Mouse (Mus musculus) Patski (cell line): Measurements from ENCODE around the gene Upb1. TPM values are rescaled to one million over a fixed set of nuclear protein-coding genes. Genes with fewer than 3 reads are reported as not detected.

Experiments used
- ATAC-seq: fragments of 100-300 bp; one replicate; pipeline ENCODE4 v1.8.0; 2021
- CTCF ChIA-PET: fragments of 350-600 bp; sonication (Branson Sonifier 250); formaldehyde crosslinking; loops from one replicate; lab custom pipeline; 2022; ENCODE audit warnings: inconsistent platforms; lab: Charles Lee
- POLR2A ChIA-PET: fragments of 350-600 bp; sonication (Branson Sonifier 250); formaldehyde crosslinking; loops from one replicate; lab custom pipeline; 2022; ENCODE audit warnings: antibody characterized with exemption, inconsistent platforms; lab: Charles Lee
- DNase-seq: peaks from one replicate; pipeline ENCODE4 v3.0.0-alpha.2; 2011; ENCODE audit warnings: low read depth, low spot score
- H3K27me3 ChIP-seq: fragments of 371-371 bp; one replicate; pipeline ENCODE4 v1.5.1; 2021
- CTCF ChIP-seq: fragments of 100-300 bp; IDR thresholded peaks from one replicate; pipeline ENCODE4 v1.5.1; 2021
- in situ Hi-C: fragments of 300-500 bp; cut with MboI; formaldehyde crosslinking; loops from 3 replicates; pipeline ENCODE4 v1.11.1; 2018; ENCODE audit warnings: low pct_unique_long_range_greater_than_20kb, mixed read lengths
- polyA plus RNA-seq: library from polyadenylated mRNA; unstranded; gene quantifications from one replicate; pipeline ENCODE4 v1.2.3, GENCODE M21; 2021

Gene Upb1
- polyA plus RNA-seq, 1 experiment from 2014 or later, result not detected

GRCm38 (mm10) chr10:75424498-75424901, 23.6 kb downstream of the Upb1 start:
- ATAC-seq (no peak), DNase-seq (no peak)
- ChIA-PET CTCF (interaction anchor here (1.5 kb wide), 1 partner anchor 11 kb away, joined by 3 read pairs; no protein-coding TSS in a partner anchor), POLR2A (interaction anchor here (1.2 kb wide), 1 partner anchor 331 kb away, joined by 7 read pairs; no protein-coding TSS in a partner anchor)
- in situ Hi-C loops, result no loop called here
- no peaks in the 10 kb centered on the region for H3K27me3 ChIP-seq
- TF ChIP-seq CTCF, result no peak

GRCm38 (mm10) chr10:75428049-75429003, 27.4 kb downstream of the Upb1 start:
- in situ Hi-C loops, result loop anchor here (25.0 kb wide), 1 partner anchor 366 kb away; the partner anchor contains the start of gene Bcr
- TF ChIP-seq CTCF, result no peak
- ChIA-PET CTCF (interaction anchor here (0.8 to 1.1 kb wide), 2 partner anchors 12 to 105 kb away, joined by 3 to 4 read pairs; no protein-coding TSS in a partner anchor), POLR2A (no interaction called here)
- no peaks in the 10 kb centered on the region for H3K27me3 ChIP-seq
- ATAC-seq, result no peak
- DNase-seq, result no peak

- ChIA-PET POLR2A (no interaction called here), CTCF (interaction anchor here (0.8 to 1.1 kb wide), 2 partner anchors 12 to 106 kb away, joined by 3 to 4 read pairs; no protein-coding TSS in a partner anchor)
- no peaks in the 10 kb centered on the region for H3K27me3 ChIP-seq
- DNase-seq (no peak), ATAC-seq (no peak)
- in situ Hi-C loops, result loop anchor here (25.0 kb wide), 1 partner anchor 367 kb away; the partner anchor contains the start of gene Bcr
- TF ChIP-seq CTCF, result no peak
Observed at GRCm38 (mm10) chr10:75429004-75429380, 28.1 kb downstream of the Upb1 start.

GRCm38 (mm10) chr10:75429522-75430146, 28.7 kb downstream of the Upb1 start:
- ChIA-PET CTCF (interaction anchor here (0.8 kb wide), 1 partner anchor 11 kb away, joined by 3 read pairs; no protein-coding TSS in a partner anchor), POLR2A (no interaction called here)
- in situ Hi-C loops, result loop anchor here (25.0 kb wide), 1 partner anchor 367 kb away; the partner anchor contains the start of gene Bcr
- TF ChIP-seq CTCF, result no peak
- no peak for DNase-seq
- no peaks in the 10 kb centered on the region for H3K27me3 ChIP-seq
- no peak for ATAC-seq

- ChIA-PET CTCF (no interaction called here), POLR2A (no interaction called here)
- in situ Hi-C loops, result loop anchor here (25.0 kb wide), 1 partner anchor 368 kb away; the partner anchor contains the start of gene Bcr
- no peak for TF ChIP-seq CTCF
- ATAC-seq, result no peak
- no peaks in the 10 kb centered on the region for H3K27me3 ChIP-seq
- DNase-seq, result no peak
Observed at GRCm38 (mm10) chr10:75430147-75430537, 29.2 kb downstream of the Upb1 start.

GRCm38 (mm10) chr10:75430633-75431032, 29.7 kb downstream of the Upb1 start:
- ChIA-PET POLR2A (no interaction called here), CTCF (no interaction called here)
- TF ChIP-seq CTCF, result no peak
- in situ Hi-C loops, result loop anchor here (25.0 kb wide), 1 partner anchor 368 kb away; the partner anchor contains the start of gene Bcr
- ATAC-seq (no peak), DNase-seq (no peak)
- H3K27me3 ChIP-seq, result no peaks in the 10 kb centered on the region

GRCm38 (mm10) chr10:75436604-75437217, 35.8 kb downstream of the Upb1 start:
- in situ Hi-C loops, result loop anchor here (5.0 to 25.0 kb wide), 5 partner anchors 51 to 374 kb away; partner anchors contain the start of genes Adora2a and Bcr
- no peaks in the 10 kb centered on the region for H3K27me3 ChIP-seq
- ChIA-PET POLR2A (no interaction called here), CTCF (interaction anchor here (0.8 to 1.9 kb wide), 5 partner anchors 51 to 253 kb away, joined by 3 to 4 read pairs (median 4); no protein-coding TSS in a partner anchor)
- ATAC-seq, result no peak
- TF ChIP-seq CTCF, result peak; percentile 88
- peak; percentile 37 for DNase-seq

GRCm38 (mm10) chr10:75437284-75437683, 36.4 kb downstream of the Upb1 start:
- DNase-seq, result no peak
- CTCF ChIA-PET, result interaction anchor here (0.8 to 1.9 kb wide), 7 partner anchors 44 to 254 kb away, joined by 3 to 4 read pairs (median 4); no protein-coding TSS in a partner anchor

GRCm38 (mm10) chr10:75438132-75438810, 37.4 kb downstream of the Upb1 start:
- H3K27me3 ChIP-seq, result no peaks in the 10 kb centered on the region
- POLR2A ChIA-PET, result no interaction called here
- no peak for DNase-seq
- TF ChIP-seq CTCF, result no peak
- CTCF ChIA-PET, result interaction anchor here (0.9 to 3.6 kb wide), 9 partner anchors 12 to 183 kb away, joined by 3 to 28 read pairs (median 4); no protein-coding TSS in a partner anchor
- ATAC-seq, result no peak
- in situ Hi-C loops, result loop anchor here (5.0 to 25.0 kb wide), 5 partner anchors 49 to 376 kb away; partner anchors contain the start of genes Adora2a and Bcr

More at GRCm38 (mm10) chr10:75437284-75437683, 36.4 kb downstream of the Upb1 start:
- POLR2A ChIA-PET, result no interaction called here
- TF ChIP-seq CTCF, result no peak
- ATAC-seq, result no peak
- in situ Hi-C loops, result loop anchor here (5.0 to 25.0 kb wide), 5 partner anchors 50 to 375 kb away; partner anchors contain the start of genes Adora2a and Bcr
- no peaks in the 10 kb centered on the region for H3K27me3 ChIP-seq
